Mouse (Mus musculus) left cerebral cortex, adult 11 months (tissue): Measurements from ENCODE around the gene Lclat1.
"Not testable (repeated sequence)": the region's sequence is repeated elsewhere in the genome, so short reads cannot be mapped to it uniquely, and the experiment has no call there.

Source experiments
- DNase-seq: peaks from one replicate; pipeline ENCODE4 v3.0.0; 2022; ENCODE audit warnings: low spot score

Lclat1 gene

GRCm38 (mm10) chr17:73244596-73244995, 136.8 kb downstream of the Lclat1 start:
- no peak for DNase-seq

GRCm38 (mm10) chr17:73245089-73245684, 137.4 kb downstream of the Lclat1 start:
- no peak for DNase-seq

- DNase-seq = no peak
These were observed 138.3 kb downstream of the Lclat1 start for GRCm38 (mm10) chr17:73246036-73246435.

GRCm38 (mm10) chr17:73246926-73247325, 139.1 kb downstream of the Lclat1 start:
- DNase-seq = no peak

- DNase-seq = no peak
These were observed 140.0 kb downstream of the Lclat1 start for GRCm38 (mm10) chr17:73247758-73248157.

- no peak for DNase-seq
These were observed 142.8 kb downstream of the Lclat1 start for GRCm38 (mm10) chr17:73250488-73251141.

- no peak for DNase-seq
These were observed 143.3 kb downstream of the Lclat1 start for GRCm38 (mm10) chr17:73251142-73251502.

- no peak for DNase-seq
These were observed 144.2 kb downstream of the Lclat1 start for GRCm38 (mm10) chr17:73251812-73252608.

GRCm38 (mm10) chr17:73253291-73253969, 145.6 kb downstream of the Lclat1 start:
- no peak for DNase-seq

- no peak for DNase-seq
These were observed 148.0 kb downstream of the Lclat1 start for GRCm38 (mm10) chr17:73255801-73256200.

GRCm38 (mm10) chr17:73258620-73259019, 150.8 kb downstream of the Lclat1 start:
- DNase-seq = no peak

GRCm38 (mm10) chr17:73259258-73259657, 151.5 kb downstream of the Lclat1 start:
- DNase-seq = not testable (repeated sequence)

GRCm38 (mm10) chr17:73262558-73262957, 154.8 kb downstream of the Lclat1 start:
- DNase-seq = no peak

GRCm38 (mm10) chr17:73263077-73263501, 155.3 kb downstream of the Lclat1 start:
- peak; percentile 79 for DNase-seq

GRCm38 (mm10) chr17:73270871-73271796, 163.3 kb downstream of the Lclat1 start:
- DNase-seq = no peak

- peak; percentile 79 for DNase-seq
These were observed 164.2 kb downstream of the Lclat1 start for GRCm38 (mm10) chr17:73271797-73272600.

- no peak for DNase-seq
These were observed 166.0 kb downstream of the Lclat1 start for GRCm38 (mm10) chr17:73273809-73274208.

GRCm38 (mm10) chr17:73275066-73275465, 167.3 kb downstream of the Lclat1 start:
- DNase-seq = no peak

GRCm38 (mm10) chr17:73277770-73278169, 170.0 kb downstream of the Lclat1 start:
- DNase-seq = no peak

- not testable (repeated sequence) for DNase-seq
These were observed 174.9 kb downstream of the Lclat1 start for GRCm38 (mm10) chr17:73282702-73283101.
